Mouse (Mus musculus): ENCODE data around the gene Ly6g6f.

Gene Ly6g6f

DNA sequence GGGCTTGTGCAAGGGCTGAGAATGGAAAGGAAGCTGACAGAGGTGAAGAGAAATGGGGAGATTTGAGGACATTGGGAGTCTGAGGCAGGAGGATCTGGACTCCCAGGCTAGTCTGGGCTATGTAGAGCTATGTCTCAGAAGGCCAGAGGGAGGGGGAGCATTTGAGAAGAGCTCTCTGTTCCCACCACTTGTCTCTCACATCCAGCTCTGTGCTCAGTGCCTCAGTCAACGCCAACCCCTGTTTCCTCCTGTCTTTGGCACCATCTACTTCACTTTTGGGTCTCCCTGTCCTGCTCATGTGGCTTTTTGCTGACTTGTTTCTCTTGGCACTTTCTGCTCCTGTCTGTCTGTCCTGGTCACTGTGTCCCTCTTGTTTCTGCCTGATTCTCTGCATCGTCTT is 8.1 kb downstream of the Ly6g6f start:
- no peak for DNase-seq

GRCm38 (mm10) chr17:35076507-35077176 is 8.8 kb downstream of the Ly6g6f start, which contains the start of gene Ly6g6e:
Gene Ly6g6e (plus strand): TSS chr17:35076902.
- DNase-seq: no peak

DNA sequence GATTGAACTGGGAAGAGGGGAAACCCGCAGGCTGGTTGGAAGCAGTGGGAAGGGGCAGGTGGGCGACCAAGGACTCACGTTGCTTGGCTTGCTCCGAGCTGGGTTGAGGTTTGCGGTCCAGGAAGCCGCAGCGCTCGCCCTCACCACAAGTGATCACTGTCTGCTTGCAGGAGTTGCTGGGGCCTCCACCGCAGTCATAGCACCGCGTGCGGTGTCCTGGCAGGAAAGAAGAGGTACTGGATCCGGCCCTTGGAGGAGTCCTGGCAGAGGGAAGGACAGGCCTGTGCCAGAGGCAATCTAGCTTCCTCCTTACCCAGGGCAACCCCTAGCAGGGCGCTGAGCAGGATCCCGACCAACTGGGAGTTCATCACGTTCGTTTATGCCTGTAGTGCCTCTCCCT is 11.3 kb downstream of the Ly6g6f start:
- DNase-seq: no peak

DNA sequence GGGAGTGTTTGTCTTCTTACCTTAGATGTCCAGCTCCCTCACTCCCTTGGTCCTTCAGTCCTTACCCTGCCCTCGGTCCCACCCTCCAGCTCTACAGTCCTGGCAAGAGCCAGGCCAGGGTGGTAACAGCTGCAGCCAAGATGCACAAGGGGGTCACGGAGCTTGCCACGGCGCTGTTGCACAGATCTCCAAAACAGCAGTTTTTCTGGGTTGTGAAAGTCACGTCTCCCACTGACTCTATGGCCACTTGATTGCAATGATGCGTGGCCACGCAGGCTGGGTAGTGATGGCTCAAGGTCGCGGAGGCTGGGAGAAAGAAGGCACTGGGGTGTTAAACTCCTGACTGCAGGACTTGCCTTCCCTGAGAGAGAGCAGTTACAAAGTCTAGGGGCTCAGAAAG is 14.0 kb downstream of the Ly6g6f start:
- DNase-seq: no peak

DNA sequence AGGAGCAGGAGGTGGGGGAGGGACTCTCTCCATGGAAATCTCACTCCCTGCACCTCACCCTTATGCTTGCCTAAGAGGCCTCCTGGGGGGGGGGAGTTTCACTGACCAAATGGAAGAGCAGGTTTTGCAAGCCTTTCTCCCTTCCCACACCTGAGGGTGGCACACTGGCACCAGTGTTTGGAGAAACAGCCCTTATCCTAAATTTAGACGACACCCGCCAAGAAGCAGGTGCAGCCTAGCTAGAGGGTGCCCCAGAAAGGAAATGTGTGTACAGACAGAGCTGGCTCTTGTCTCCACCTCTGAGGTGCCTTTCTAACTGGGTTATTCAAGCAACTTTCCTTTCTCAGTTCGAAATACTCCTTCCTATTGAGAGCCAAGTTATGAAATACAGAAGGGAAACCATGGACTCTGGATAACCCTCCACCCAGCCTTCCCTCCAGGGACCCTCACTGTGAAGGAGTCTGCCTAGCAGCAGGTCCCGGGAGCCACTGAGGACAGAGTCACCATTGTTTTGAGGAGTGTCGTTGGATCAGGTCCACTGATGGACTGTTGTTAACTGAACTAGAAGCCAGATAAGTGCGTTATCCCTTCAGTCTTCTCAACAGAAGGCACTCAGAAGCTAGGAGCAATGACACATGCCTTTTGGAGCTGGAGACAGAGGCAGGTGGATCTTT is 14.7 kb downstream of the Ly6g6f start:
- DNase-seq: no peak

DNA sequence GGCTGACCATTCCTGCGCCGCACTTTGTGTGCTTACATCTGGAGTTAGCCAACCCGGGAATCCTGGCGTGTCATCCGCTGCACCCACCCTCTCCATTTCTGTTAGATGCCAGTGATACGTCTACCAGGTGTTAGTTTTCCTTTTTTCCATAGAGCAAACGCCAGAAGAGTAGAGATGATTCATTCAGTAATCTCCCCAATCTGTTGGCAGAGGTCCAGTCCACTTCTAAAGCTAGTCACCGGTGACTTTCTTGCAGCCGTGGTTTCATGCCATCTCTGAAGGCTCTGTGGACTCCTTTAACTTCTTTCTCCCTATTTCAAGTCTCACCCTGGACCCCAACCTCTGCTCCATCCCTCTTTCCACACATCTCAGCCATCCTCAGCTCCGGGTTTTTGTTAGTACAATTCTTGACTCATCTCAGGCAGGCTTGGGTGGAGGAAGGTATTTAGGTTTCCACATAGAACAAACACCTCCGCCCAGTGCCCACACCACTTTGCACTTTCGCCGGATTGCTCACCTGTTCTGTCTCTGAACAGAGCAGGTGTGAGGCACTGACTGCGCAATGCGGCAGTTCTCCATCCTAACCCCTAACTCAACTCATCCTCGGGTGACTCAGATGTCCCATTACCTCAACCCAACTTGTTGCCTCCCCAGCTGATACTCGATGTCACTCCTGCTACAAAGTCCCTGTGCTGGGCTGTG is 17.0 kb downstream of the Ly6g6f start:
- no peak for DNase-seq

DNA sequence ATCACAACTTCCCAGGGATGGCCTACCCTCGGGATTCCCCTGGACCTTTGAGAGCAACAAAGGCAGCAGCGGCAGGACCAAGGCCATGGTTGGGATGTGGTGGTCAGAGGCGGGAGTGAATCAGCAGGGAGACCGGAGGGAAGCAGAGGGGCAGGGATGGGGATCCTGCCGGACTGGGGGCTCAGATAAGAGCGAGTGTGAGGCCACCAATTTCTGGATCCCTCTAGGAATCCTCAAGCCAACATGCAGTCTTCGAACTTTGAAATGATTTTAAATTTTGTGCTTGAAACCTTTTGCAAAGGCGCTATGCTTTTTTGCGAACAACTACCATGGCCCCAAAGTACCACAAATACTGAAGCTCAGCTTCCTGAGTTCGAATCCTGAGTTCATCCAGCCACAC is 19.3 kb downstream of the Ly6g6f start, which contains the start of gene Mpig6b:
Mpig6b (minus strand) TSS at position 101 of the 400 bp plus-strand sequence.
- DNase-seq: no peak

- DNase-seq: peak; percentile 76
Measured at GRCm38 (mm10) chr17:35064951-35065947, 20.2 kb downstream of the Ly6g6f start, which contains the start of gene Ly6g6c. Gene Ly6g6c (plus strand): TSS chr17:35065388.

- no peak for DNase-seq
Measured at GRCm38 (mm10) chr17:35064378-35064877, 21.0 kb downstream of the Ly6g6f start.

- no peak for DNase-seq
Measured at GRCm38 (mm10) chr17:35063466-35063865, 21.9 kb downstream of the Ly6g6f start.

DNA sequence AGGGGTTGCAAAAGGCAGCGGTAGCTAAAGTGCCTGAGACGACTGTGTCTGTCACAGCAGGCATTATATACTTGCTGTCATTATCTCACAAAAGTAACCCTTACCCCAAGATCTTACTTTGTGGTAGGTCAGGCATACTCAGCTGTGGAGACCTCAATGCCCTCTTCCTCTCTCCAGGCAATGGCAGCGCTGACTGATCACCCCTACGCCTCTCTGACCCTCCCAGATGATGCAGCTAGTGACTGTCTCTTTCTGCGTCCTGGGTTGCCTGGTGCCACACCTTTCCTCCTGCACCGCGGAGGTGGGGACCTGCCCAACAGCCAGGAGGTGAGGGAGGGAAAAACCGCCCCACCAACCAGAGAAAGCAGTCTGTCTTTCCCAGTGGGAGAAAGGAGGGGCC is 24.1 kb downstream of the Ly6g6f start:
- DNase-seq: no peak

GRCm38 (mm10) chr17:35060737-35061297 is 24.6 kb downstream of the Ly6g6f start:
- no peak for DNase-seq

DNA sequence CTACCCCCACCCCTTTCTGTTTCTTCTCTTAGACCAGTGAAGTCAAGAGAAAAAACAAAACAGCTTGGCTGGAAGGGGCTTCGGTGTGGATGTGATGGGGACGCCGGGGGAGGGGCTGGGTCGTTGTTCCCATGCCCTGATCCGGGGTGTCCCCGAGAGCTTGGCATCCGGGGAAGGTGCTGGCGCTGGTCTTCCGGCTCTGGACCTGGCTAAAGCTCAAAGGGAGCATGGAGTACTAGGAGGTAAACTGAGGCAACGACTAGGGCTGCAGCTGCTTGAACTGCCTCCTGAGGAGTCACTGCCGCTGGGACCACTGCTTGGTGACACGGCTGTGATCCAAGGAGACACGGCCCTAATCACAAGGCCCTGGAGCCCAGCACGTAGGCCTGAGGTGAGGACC is 25.3 kb downstream of the Ly6g6f start:
- no peak for DNase-seq

- peak; percentile 89 for DNase-seq
Measured at GRCm38 (mm10) chr17:35058911-35059892, 26.2 kb downstream of the Ly6g6f start, which contains the start of gene Ddah2. Gene Ddah2 (plus strand): TSS chr17:35059035.

- no peak for DNase-seq
Measured at GRCm38 (mm10) chr17:35058316-35058715, 27.1 kb downstream of the Ly6g6f start.

- DNase-seq: no peak
Measured at GRCm38 (mm10) chr17:35057090-35057489, 28.3 kb downstream of the Ly6g6f start.

GRCm38 (mm10) chr17:35055691-35056495 is 29.5 kb downstream of the Ly6g6f start:
- no peak for DNase-seq

- DNase-seq: no peak
Measured at GRCm38 (mm10) chr17:35052271-35052798, 33.1 kb downstream of the Ly6g6f start.

All from kidney, adult 9 months (tissue).